Mouse (Mus musculus) midbrain, embryonic 15.5 days (tissue): ENCODE measurements around the gene Olfr106-ps. TPM values are rescaled to one million over a fixed set of nuclear protein-coding genes. Genes with fewer than 3 reads are reported as not detected.

Experiments used
- ATAC-seq: fragments of 200-750 bp; cut with Nextera tagmentation; replicated peaks from 2 replicates; pipeline ENCODE4 v1.8.0; 2017; ENCODE audit warnings: moderate TSS enrichment
- H3K27ac ChIP-seq: fragments of 300-500 bp; sonication (generic); 2 replicates; pipeline ENCODE4 v1.5.1; 2015; ENCODE audit warnings: mild to moderate bottlenecking, inconsistent platforms
- H3K27me3 ChIP-seq: fragments of 300-500 bp; sonication (generic); replicated peaks from 2 replicates; pipeline ENCODE4 v1.6.1; 2015; ENCODE audit warnings: inconsistent platforms
- H3K36me3 ChIP-seq: fragments of 300-500 bp; sonication (generic); replicated peaks from 2 replicates; pipeline ENCODE4 v1.6.1; 2015; ENCODE audit warnings: inconsistent platforms
- H3K4me1 ChIP-seq: fragments of 300-500 bp; sonication (generic); 2 replicates; pipeline ENCODE4 v1.6.1; 2015; ENCODE audit warnings: inconsistent platforms
- H3K4me2 ChIP-seq: fragments of 300-500 bp; sonication (generic); 2 replicates; pipeline ENCODE4 v1.6.1; 2015; ENCODE audit warnings: inconsistent platforms, mild to moderate bottlenecking, moderate library complexity
- H3K4me3 ChIP-seq: fragments of 300-500 bp; sonication (generic); 2 replicates; pipeline ENCODE4 v1.5.1; 2015; ENCODE audit warnings: mild to moderate bottlenecking, inconsistent platforms
- H3K9ac ChIP-seq: fragments of 300-500 bp; sonication (generic); 2 replicates; pipeline ENCODE4 v1.6.1; 2015; ENCODE audit warnings: mild to moderate bottlenecking, inconsistent platforms
- H3K9me3 ChIP-seq: fragments of 300-500 bp; sonication (generic); 2 replicates; pipeline ENCODE4 v1.6.1; 2016; ENCODE audit warnings: inconsistent platforms
- WGBS: fragments of 180-500 bp; shearing (Covaris S2); methylation state at CpG from one replicate; pipeline ENCODE4 v1.1.7; 2015; ENCODE audit warnings: mixed read lengths; 5-methylcytosine and 5-hydroxymethylcytosine counted together
- polyA plus RNA-seq: library from polyadenylated mRNA; unstranded; fragments of >200 nt; fragmentation: Nextera tagmentation; extraction: Ambion mirVana; gene quantifications from 2 replicates; pipeline ENCODE4 v1.2.1, GENCODE M21; 2015

Olfr106-ps gene
- polyA plus RNA-seq: not detected in 2 replicates

DNA sequence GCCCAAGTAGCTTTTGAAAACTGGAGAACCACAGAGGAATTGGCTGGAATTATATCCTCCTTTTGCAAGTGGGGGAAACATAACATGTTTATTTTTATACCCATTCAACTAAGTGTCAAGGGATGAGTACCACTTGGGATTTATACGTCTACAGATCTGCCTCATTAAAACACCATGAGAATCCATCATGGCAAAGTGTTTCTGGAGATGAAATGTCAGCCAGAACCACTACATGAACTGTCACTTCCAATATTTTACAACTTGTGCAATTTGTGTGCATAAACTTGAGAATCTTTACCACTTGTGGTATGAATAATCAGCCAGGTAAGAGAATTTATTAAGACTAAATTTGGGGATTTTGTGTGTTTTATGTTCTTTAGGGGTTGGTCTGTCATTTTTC, at the start of gene Olfr106-ps:
Gene Olfr106-ps, plus strand, starts transcription at position 301 of the 400 bp plus-strand sequence.
- Histone ChIP-seq H3K9me3 (no peaks in the 10 kb centered on the region), H3K4me3 (no peak within 1 kb of the TSS), H3K27me3 (no peaks in the 10 kb centered on the region), H3K36me3 (no peaks in the 10 kb centered on the region), H3K4me2 (no peak within 1 kb of the TSS), H3K9ac (no peak within 1 kb of the TSS), H3K27ac (no peak within 1 kb of the TSS), H3K4me1 (no peaks in the 10 kb centered on the region)
- no peak for ATAC-seq
- 80% methylated on average over 1 of the region's 1 CpGs for WGBS

DNA sequence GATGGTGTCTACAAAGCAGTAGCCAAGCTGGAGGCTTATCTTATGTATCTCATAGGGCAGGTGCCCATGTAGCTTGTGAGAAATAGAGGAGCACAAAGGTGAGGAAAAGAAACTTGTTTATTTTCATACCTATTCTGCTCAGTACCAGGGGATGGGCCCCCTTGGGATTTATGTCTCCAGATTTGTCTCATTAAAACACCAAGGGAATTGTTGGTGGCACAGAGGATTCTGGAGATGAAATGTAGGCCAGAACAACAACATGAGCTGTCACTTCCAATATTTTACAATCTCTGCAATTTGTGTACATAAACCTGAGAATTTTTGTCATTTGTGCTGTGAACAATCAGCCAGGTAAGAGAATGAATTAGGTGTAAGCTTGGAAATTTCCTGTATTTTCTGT, 30.9 kb upstream of the Olfr106-ps start, which contains the start of gene Olfr104-ps:
Gene Olfr104-ps, plus strand, starts transcription at position 301 of the 400 bp plus-strand sequence.
- ATAC-seq: no peak
- Histone ChIP-seq H3K4me1 (no peaks in the 10 kb centered on the region), H3K27me3 (no peaks in the 10 kb centered on the region)

DNA sequence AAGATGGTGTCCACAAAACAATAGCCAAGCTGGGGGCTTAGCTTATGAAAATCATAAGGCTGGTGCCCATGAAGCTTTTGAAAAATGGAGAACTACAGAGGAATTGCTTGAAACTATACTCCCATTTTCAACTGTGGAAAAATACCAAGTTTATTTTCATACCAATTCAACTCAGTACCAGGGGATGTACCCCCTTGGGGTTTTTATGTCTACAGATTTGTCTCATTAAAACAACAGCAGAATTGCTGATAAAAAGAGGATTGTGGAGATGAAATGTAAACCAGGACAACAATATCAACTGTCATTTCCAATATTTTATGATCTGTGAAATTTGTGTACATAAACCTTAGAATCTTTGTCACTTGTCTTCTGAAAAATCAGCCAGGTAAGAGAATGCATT, 11.5 kb upstream of the Olfr106-ps start, which contains the start of gene Olfr105-ps:
Gene Olfr105-ps, plus strand, starts transcription at position 301 of the 400 bp plus-strand sequence.
- no peak within 1 kb of the TSS for H3K27ac ChIP-seq
- H3K4me2 ChIP-seq: no peak within 1 kb of the TSS
- H3K27me3 ChIP-seq: no peaks in the 10 kb centered on the region
- H3K4me3 ChIP-seq: no peak within 1 kb of the TSS
- H3K4me1 ChIP-seq: no peaks in the 10 kb centered on the region
- no peak for ATAC-seq
- H3K36me3 ChIP-seq: no peaks in the 10 kb centered on the region
- no peak within 1 kb of the TSS for H3K9ac ChIP-seq
- no peaks in the 10 kb centered on the region for H3K9me3 ChIP-seq

More for the DNA sequence above, 30.9 kb upstream of the Olfr106-ps start, which contains the start of gene Olfr104-ps:
- Histone ChIP-seq H3K36me3 (no peaks in the 10 kb centered on the region), H3K9ac (no peak within 1 kb of the TSS), H3K4me2 (no peak within 1 kb of the TSS), H3K9me3 (no peaks in the 10 kb centered on the region), H3K27ac (no peak within 1 kb of the TSS), H3K4me3 (no peak within 1 kb of the TSS)

DNA sequence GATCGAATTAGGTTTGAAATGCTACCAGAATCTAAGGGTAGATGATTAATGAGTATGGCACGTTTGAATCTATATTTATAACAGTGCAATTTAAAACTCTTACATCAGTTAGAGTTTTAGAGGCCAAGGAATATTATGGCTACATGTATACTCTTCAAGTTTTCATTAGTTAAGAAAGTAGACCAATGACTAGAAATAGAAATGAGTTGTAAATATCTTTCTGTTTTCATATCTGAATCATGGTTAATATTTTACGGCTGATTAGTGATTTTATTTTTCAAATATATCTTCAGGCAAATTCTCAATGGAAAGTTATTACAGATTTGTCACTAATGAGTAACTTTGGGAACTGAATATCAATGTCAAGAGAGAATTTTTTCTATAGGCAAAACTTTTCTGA, 8.7 kb downstream of the Olfr106-ps start, which contains the start of gene Olfr107:
Gene Olfr107, plus strand, starts transcription at position 301 of the 400 bp plus-strand sequence.
- H3K27me3 ChIP-seq: no peaks in the 10 kb centered on the region
- no peak within 1 kb of the TSS for H3K4me2 ChIP-seq
- WGBS: 85% methylated on average over 3 of the region's 3 CpGs
- H3K27ac ChIP-seq: no peak within 1 kb of the TSS
- H3K9me3 ChIP-seq: no peaks in the 10 kb centered on the region
- H3K4me3 ChIP-seq: no peak within 1 kb of the TSS
- H3K9ac ChIP-seq: no peak within 1 kb of the TSS
- H3K4me1 ChIP-seq: no peaks in the 10 kb centered on the region
- no peak for ATAC-seq
- no peaks in the 10 kb centered on the region for H3K36me3 ChIP-seq

DNA sequence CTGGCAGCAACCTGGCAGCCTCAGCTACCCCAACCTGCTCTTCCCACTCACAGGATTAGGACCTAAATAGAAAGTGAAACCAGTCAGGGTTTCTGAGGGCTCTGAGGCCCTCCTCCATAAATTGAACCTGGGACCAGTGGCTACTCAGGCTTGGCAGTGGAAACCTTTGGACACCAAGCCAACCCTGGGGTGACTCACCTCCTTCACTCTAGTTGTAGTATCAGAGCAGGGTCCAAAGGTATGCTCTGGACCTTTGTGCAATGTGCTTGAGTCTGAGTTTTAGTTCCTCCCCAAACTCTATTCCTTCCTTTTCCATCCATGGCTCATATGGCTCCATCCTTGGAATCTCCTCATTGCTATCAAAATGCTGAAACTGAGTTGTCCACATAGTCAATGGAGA, 23.2 kb downstream of the Olfr106-ps start:
- ATAC-seq: no peak
- Histone ChIP-seq H3K27me3 (no peaks in the 10 kb centered on the region), H3K4me2 (no peak overlapping the region), H3K36me3 (no peaks in the 10 kb centered on the region), H3K9ac (no peak overlapping the region), H3K4me3 (no peak overlapping the region), H3K27ac (no peak overlapping the region), H3K4me1 (no peaks in the 10 kb centered on the region), H3K9me3 (no peaks in the 10 kb centered on the region)

DNA sequence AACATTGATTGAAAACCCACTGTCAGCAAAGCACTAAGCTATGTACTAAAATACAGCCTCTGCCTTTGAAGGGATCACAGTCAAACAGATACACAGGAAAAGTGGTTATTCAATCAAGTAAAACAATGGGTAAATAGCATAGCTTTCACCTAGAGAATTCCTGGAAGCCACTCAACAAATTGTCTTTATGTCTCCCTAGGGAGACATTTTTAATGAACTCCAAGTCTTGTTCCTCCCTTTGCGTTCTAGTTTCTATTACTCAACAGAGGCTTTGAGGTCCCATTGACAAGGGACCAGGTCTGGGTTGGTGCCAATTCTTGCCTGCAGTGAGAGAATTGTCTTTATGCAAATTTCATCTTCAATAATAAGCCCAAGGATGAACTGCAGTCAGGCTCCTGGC, 55.0 kb downstream of the Olfr106-ps start, which contains the start of gene Olfr108:
Gene Olfr108, plus strand, starts transcription at position 301 of the 400 bp plus-strand sequence.
- no peak for ATAC-seq
- Histone ChIP-seq H3K9ac (no peak within 1 kb of the TSS), H3K36me3 (no peaks in the 10 kb centered on the region), H3K4me1 (no peaks in the 10 kb centered on the region), H3K4me3 (no peak within 1 kb of the TSS), H3K27ac (no peak within 1 kb of the TSS), H3K4me2 (no peak within 1 kb of the TSS), H3K9me3 (no peaks in the 10 kb centered on the region), H3K27me3 (no peaks in the 10 kb centered on the region)
- 81% methylated on average over 1 of the region's 1 CpGs for WGBS

Other genes starting within 250 kb of the Olfr106-ps start
- gene Olfr93, start 228.9 kb upstream of the Olfr106-ps start, polyA plus RNA-seq: not detected in 2 replicates
- not detected in 2 replicates for gene Ubd, start 196.5 kb upstream of the Olfr106-ps start, polyA plus RNA-seq
- 0.10 and 0.26 TPM in 2 replicates for gene Olfr94, start 189.4 kb upstream of the Olfr106-ps start, polyA plus RNA-seq
- gene Olfr95, start 177.3 kb upstream of the Olfr106-ps start, polyA plus RNA-seq: not detected in 2 replicates
- not detected in 2 replicates for gene Olfr96, start 170.2 kb upstream of the Olfr106-ps start, polyA plus RNA-seq
- not detected in 2 replicates for gene Olfr97, start 153.1 kb upstream of the Olfr106-ps start, polyA plus RNA-seq
- gene Olfr98, start 126.6 kb upstream of the Olfr106-ps start, polyA plus RNA-seq: not detected in 2 replicates
- 1.3 and 1.6 TPM in 2 replicates for gene H2-M3, start 120.2 kb upstream of the Olfr106-ps start, polyA plus RNA-seq
- not detected in 2 replicates for gene Olfr99, start 106.9 kb upstream of the Olfr106-ps start, polyA plus RNA-seq
- not detected in 2 replicates for gene Olfr101, start 86.1 kb upstream of the Olfr106-ps start, polyA plus RNA-seq
- gene Olfr102, start 73.3 kb upstream of the Olfr106-ps start, polyA plus RNA-seq: not detected in 2 replicates
- not detected in 2 replicates for gene Olfr103, start 50.7 kb upstream of the Olfr106-ps start, polyA plus RNA-seq
- not detected in 2 replicates for gene Olfr104-ps, start 30.8 kb upstream of the Olfr106-ps start, polyA plus RNA-seq
- not detected in 2 replicates for gene Olfr105-ps, start 11.4 kb upstream of the Olfr106-ps start, polyA plus RNA-seq
- gene Olfr107, start 8.8 kb downstream of the Olfr106-ps start, polyA plus RNA-seq: not detected in 2 replicates
- gene Olfr108, start 55.1 kb downstream of the Olfr106-ps start, polyA plus RNA-seq: not detected in 2 replicates
- not detected in 2 replicates for gene Olfr109, start 68.5 kb downstream of the Olfr106-ps start, polyA plus RNA-seq
- gene H2-M2, start 93.2 kb downstream of the Olfr106-ps start, polyA plus RNA-seq: not detected in 2 replicates
- gene Olfr110, start 102.1 kb downstream of the Olfr106-ps start, polyA plus RNA-seq: not detected in 2 replicates
- not detected in 2 replicates for gene Olfr111, start 117.6 kb downstream of the Olfr106-ps start, polyA plus RNA-seq
- gene Olfr112, start 179.1 kb downstream of the Olfr106-ps start, polyA plus RNA-seq: not detected in 2 replicates
- gene Olfr113, start 187.3 kb downstream of the Olfr106-ps start, polyA plus RNA-seq: not detected in 2 replicates
- not detected in 2 replicates for gene Olfr114, start 202.3 kb downstream of the Olfr106-ps start, polyA plus RNA-seq
- gene Olfr115, start 236.7 kb downstream of the Olfr106-ps start, polyA plus RNA-seq: not detected in 2 replicates
- not detected in 2 replicates for gene Olfr116, start 236.8 kb downstream of the Olfr106-ps start, polyA plus RNA-seq